Mouse (Mus musculus): ENCODE results near the gene Tmem212.

Gene Tmem212

GRCm38 (mm10) chr3:27899012-27899726 lies 3.0 kb upstream of the Tmem212 start:
- in situ Hi-C loops (cut with MboI, MseI), result no loop called here

- in situ Hi-C loops (cut with MboI, MseI), result no loop called here
Measured at GRCm38 (mm10) chr3:27898178-27898577, 2.0 kb upstream of the Tmem212 start.

GRCm38 (mm10) chr3:27886578-27886977 lies 9.6 kb downstream of the Tmem212 start:
- in situ Hi-C loops (cut with MboI, MseI), result no loop called here

DNA sequence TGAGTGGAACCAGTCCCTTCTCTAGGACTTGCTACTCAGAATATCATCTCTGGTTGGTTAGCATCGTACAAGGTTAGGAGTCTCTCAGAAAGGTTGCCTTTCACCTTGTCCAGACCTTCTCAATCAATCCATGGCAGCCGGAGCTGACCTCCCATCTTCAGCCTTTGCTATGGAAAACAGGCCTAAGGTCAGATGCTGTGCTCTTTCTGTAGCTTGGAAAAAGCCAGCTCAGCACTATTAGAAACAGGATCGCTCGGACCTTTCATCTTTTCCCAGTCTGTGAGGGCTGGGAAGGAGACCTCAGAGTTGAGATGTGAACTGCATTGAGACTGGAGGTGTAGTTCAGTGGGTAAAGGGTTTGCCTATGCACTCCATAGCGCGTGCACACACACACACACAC lies 10.6 kb downstream of the Tmem212 start:
- in situ Hi-C loops (cut with MboI, MseI), result no loop called here

DNA sequence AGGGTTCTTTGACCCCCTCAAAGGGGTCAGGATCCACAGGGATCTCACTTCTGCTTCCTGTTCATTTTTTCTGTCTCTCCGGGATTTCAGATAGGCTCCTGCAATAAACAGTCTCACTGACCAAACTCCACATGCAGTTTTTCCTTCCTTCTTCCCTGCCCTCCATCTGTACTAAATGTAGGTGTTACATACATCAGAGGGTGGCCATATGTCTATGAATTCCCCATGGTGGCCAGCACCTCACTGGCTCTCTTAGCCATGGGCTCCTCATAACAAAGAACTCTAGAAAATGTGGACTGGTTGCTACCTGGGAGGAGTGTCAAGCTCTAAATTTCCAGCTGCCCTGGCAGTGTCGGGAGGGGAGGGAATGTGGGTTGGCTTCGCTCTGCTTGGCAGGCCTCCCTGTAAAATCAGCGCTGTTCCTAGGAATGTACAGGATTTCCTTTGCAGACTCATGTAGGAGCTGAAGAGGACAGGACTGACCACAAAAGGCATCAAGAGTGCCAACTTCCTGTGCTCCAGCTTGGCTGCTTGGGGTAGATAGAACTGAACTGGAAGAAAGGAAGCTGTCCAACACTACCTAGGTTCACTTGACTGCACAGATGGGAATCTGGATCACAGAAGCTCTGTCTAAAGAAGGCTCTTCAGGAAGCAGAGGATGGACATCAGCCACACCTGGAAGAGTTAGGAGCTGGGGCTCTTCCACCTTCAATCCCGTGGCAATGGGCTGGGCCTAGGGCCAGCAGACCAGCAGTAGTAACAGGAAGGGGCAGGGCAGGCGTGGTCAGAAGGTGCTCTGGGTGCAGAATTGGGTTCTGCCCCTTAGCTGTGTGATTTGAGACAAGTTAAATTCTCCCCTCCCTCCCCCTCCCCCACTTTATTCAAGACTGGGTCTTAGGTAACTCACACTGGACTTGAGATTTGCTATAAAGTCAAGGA lies 14.0 kb downstream of the Tmem212 start:
- in situ Hi-C loops (cut with MboI, MseI), result no loop called here

GRCm38 (mm10) chr3:27878854-27879610 lies 17.1 kb downstream of the Tmem212 start:
- in situ Hi-C loops (cut with MboI, MseI), result no loop called here

DNA sequence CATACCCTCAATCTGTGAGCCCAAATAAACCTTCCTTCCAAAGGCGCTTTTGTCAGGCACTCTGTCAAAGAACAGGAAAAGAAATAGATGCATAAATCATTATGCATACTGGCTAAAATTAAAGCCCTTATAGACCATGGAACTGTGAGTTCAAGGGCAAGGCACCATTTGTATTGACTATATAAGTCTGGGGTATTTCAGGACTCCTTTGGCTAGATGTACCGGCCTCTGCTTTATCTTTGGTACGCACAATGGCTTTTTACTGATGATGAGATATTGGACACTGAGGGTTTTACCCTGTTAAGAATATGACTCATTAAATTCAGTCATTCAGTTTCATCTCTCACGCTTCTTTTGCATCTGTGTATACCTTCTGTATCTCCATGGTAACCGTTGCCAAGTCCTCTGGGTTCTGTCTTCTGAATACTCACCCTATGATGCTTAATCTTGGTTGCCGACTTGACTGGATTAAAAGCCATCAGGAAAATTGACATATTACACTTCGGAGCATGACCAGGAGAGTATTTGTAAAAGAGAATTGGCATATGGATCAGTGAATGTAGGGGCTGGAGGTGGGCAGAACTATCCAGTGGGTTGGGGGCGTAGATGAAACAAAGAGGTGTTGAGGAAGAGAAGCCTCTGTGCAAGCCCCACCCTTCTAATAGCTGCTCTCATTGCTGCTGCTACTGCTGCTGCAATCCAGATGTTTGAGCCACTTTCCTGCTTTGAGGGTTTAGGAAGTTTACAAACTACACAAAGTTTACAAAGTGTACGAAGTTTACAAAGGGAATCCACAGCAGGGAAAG lies 22.7 kb downstream of the Tmem212 start:
- in situ Hi-C loops (cut with MboI, MseI), result no loop called here

- in situ Hi-C loops (cut with MboI, MseI), result no loop called here
Measured at GRCm38 (mm10) chr3:27872429-27872828, 23.7 kb downstream of the Tmem212 start.

- in situ Hi-C loops (cut with MboI, MseI), result no loop called here
Measured at GRCm38 (mm10) chr3:27871891-27872290, 24.3 kb downstream of the Tmem212 start.

DNA sequence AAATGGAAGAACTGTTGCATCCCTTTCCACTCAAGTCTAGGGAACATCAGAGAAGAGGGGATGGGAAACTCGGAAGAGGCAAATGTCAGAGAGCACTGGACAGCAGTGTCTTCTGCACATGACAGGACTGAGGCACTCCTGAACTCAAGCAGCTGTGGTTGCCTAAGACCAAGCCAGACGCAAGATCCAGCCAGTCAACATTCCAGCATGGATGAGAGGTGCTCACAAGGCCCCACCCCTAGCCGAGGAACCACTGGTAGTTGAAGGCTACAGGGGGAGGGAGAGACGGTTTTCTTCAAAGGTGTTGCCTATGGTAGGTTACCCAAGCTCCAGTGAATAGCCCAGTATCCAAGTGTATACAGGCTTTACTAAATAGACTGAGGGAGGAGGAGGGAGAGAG lies 24.8 kb downstream of the Tmem212 start:
- in situ Hi-C loops (cut with MboI, MseI), result no loop called here

DNA sequence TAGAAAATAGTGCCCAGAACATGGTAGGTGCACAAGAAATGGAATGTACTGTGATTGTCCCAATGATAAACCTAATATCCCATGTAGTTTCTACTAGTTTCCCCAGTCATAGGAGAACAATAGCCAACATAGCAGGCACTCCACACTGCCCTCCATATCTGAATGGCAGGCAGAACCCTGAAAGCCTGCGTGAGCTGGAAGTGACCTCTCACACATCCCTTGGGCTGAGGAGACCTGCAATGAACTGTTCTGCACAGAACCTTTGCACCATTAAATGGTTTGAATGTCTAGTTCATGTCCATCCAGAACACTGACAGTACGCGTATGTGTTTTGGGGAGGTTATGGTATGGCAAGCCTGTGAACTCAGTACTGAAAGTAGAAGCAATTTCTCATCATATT lies 27.5 kb downstream of the Tmem212 start:
- in situ Hi-C loops (cut with MboI, MseI), result no loop called here

DNA sequence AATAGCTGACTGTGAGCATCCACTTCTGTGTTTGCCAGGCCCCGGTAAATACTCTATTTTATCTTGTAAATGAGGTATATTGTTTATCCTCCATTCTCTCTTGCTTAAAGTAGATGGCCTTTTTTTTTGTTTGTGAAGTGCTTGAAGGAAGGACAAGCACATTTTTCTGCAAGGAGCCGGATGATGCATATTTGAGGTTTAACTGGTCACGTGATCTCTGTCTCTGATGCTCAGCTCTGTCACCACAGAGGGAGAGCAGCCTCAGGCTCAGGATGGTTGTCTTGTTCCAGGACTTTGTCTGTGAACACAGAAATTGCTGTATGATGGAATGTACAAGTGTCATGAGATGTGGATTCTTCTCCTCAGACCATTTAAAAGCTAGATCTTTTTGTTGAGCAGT lies 28.4 kb downstream of the Tmem212 start:
- in situ Hi-C loops (cut with MboI, MseI), result no loop called here

- in situ Hi-C loops (cut with MboI, MseI), result no loop called here
Measured at GRCm38 (mm10) chr3:27862821-27863740, 33.1 kb downstream of the Tmem212 start.

GRCm38 (mm10) chr3:27861601-27862000 lies 34.6 kb downstream of the Tmem212 start:
- in situ Hi-C loops (cut with MboI, MseI), result no loop called here

DNA sequence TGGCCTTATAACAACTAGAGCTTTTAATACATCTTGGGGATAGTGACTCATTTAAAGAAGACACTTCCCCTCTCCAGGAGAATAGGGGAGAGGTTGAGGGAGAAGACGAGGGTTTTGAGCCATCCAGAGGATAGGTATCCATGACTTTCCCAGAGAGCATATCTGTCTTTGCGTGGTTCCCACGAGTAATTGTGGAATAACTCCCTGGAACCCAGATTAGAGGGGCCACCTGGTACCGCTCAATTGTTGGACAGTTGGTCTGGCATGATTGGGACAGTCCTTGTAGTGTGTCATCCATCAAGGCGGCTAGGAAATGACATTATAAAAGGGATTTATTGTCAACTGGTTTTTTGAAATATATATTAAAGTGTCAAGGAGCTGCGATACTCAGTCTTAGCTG lies 35.1 kb downstream of the Tmem212 start:
- in situ Hi-C loops (cut with MboI, MseI), result no loop called here

DNA sequence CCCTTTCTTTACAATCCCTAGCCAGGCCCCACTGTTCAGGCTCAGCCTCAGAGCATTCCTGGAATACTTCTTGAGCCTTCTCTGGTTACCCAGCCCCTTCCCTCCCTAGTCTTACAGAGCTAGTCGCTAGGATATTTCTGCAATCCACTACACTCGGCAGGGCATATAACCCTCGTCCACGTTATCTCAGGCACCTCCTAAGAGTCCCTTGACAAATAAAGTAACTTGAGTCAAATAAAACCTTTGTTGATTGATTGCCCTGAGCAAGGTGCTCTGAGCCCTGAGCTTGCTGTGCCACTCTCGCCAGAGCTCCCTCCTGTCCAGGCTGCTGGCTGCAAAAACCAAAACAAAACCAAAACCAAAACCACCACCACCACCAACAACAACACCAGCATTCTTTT lies 37.0 kb downstream of the Tmem212 start:
- in situ Hi-C loops (cut with MboI, MseI), result no loop called here

DNA sequence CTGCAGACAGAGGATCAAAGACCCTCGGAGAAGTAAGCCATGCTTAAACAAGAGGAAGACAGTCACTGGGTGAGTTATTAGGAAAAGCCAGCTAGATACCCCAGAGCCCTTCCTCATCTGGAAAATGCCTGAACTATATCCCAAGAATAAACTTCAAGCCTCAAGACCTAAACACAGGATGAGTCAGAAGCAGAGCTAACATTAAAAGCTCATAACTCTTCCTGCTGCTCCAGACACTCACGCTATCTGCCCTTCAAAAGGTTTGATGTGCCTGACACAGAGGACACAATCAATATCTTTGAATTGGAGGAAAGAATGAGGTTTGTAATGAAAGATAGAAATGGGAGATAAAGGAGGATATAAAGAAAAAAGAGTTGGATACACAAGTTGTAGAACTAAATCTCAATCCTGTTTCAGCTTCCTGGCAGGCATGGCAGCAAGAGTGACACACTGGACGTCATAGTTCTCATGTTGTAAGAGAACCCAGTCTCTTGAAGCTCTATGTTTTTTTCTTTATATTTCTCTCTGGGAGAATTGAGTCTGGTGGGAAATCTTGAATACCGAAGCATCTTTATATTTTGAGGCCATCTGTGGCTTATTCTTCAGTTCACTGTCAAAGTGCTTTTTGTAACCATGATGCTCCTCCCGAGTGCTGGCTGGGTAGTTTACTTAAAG lies 37.6 kb downstream of the Tmem212 start:
- in situ Hi-C loops (cut with MboI, MseI), result no loop called here

DNA sequence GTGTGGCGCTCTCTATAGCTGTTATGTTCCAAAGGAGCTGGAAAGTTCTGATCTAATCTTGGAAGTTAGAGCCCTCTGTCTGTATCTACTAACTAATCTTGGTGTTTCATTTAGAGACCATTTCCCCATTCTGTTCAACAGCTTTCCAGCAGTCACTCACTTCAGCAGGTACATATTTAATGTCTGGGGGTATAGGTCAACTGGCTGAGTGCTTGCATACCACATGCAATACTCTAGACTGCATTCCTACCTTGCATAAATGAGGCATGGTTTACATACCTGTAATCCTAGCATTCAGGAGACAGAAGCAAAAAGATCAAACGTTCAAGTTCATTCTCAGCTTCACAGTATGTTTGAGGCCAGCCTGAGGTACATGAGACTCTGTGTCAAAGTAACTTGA lies 39.9 kb downstream of the Tmem212 start:
- in situ Hi-C loops (cut with MboI, MseI), result no loop called here

GRCm38 (mm10) chr3:27854431-27855180 lies 41.6 kb downstream of the Tmem212 start:
- in situ Hi-C loops (cut with MboI, MseI), result no loop called here

Data from T-helper 1 cell (primary cell).